Mouse (Mus musculus): ENCODE data around the gene Ppt2.

GRCm38 (mm10) chr17:34654392-34654791, 26.1 kb upstream of the Ppt2 start:
- TF ChIP-seq CTCF (IDR thresholded peaks at IDR 0.05; ENCODE audit: extremely low read depth, insufficient read depth, low read length), result no peak
- TF ChIP-seq POLR2A (IDR thresholded peaks at IDR 0.05; ENCODE audit: extremely low read depth, insufficient read depth, low read length), result no peak

Data from cortical plate, adult 2 months (tissue).